Mouse (Mus musculus): ENCODE results near the gene Zfp710. TPM values are rescaled to one million over a fixed set of nuclear protein-coding genes. Genes with fewer than 3 reads are reported as not detected.
"Not testable (repeated sequence)": the region's sequence is repeated elsewhere in the genome, so short reads cannot be mapped to it uniquely, and the experiment has no call there.

Gene Zfp710
- 22.6 and 24.7 TPM in 2 replicates for polyA plus RNA-seq (2015; fragmentation: Nextera tagmentation; extraction: Ambion mirVana)

- no peaks in the 10 kb centered on the region for H3K36me3 ChIP-seq (ENCODE audit: insufficient read depth, low read length)
- H3K9ac ChIP-seq (replicated peaks; ENCODE audit: low read length): peak within 1 kb of the TSS; percentile 96
- under 1% methylated on average over 42 of the region's 42 CpGs for WGBS
- no peaks in the 10 kb centered on the region for H3K27me3 ChIP-seq (ENCODE audit: insufficient read depth, low read length)
- H3K4me1 ChIP-seq (ENCODE audit: insufficient read depth, low read length): peaks cover 28% of the 10 kb centered on the region
- no peaks in the 10 kb centered on the region for H3K9me3 ChIP-seq (ENCODE audit: low read length)
- ATAC-seq (ENCODE audit: low FRiP score, low TSS enrichment): peak; percentile 91
- peak within 1 kb of the TSS; percentile 99 for H3K27ac ChIP-seq (ENCODE audit: low read length)
- peak within 1 kb of the TSS; percentile 98 for H3K4me2 ChIP-seq (replicated peaks; ENCODE audit: low read depth, low read length)
- H3K4me3 ChIP-seq (ENCODE audit: low read length): peak within 1 kb of the TSS; percentile 61
Observed at GRCm38 (mm10) chr7:80024521-80025390, at the start of gene Zfp710. Gene Zfp710 (plus strand): TSS chr7:80024814.

- Histone ChIP-seq H3K9me3 (ENCODE audit: low read length) (no peaks in the 10 kb centered on the region), H3K9ac (replicated peaks; ENCODE audit: low read length) (no peak overlapping the region), H3K4me1 (ENCODE audit: insufficient read depth, low read length) (no peaks in the 10 kb centered on the region), H3K4me2 (replicated peaks; ENCODE audit: low read depth, low read length) (no peak overlapping the region), H3K36me3 (ENCODE audit: insufficient read depth, low read length) (no peaks in the 10 kb centered on the region), H3K27me3 (ENCODE audit: insufficient read depth, low read length) (no peaks in the 10 kb centered on the region), H3K27ac (ENCODE audit: low read length) (no peak overlapping the region), H3K4me3 (ENCODE audit: low read length) (no peak overlapping the region)
- WGBS: 84% methylated on average over 2 of the region's 2 CpGs
- ATAC-seq (ENCODE audit: low FRiP score, low TSS enrichment): no peak
Observed at GRCm38 (mm10) chr7:79975316-79975715, 49.3 kb upstream of the Zfp710 start.

- no peak for ATAC-seq (ENCODE audit: low FRiP score, low TSS enrichment)
- Histone ChIP-seq H3K36me3 (ENCODE audit: insufficient read depth, low read length) (no peaks in the 10 kb centered on the region), H3K27ac (ENCODE audit: low read length) (no peak overlapping the region), H3K9me3 (ENCODE audit: low read length) (no peaks in the 10 kb centered on the region), H3K4me3 (ENCODE audit: low read length) (no peak overlapping the region), H3K27me3 (ENCODE audit: insufficient read depth, low read length) (no peaks in the 10 kb centered on the region), H3K4me1 (ENCODE audit: insufficient read depth, low read length) (no peaks in the 10 kb centered on the region), H3K4me2 (replicated peaks; ENCODE audit: low read depth, low read length) (no peak overlapping the region), H3K9ac (replicated peaks; ENCODE audit: low read length) (no peak overlapping the region)
- WGBS: 84% methylated on average over 7 of the region's 7 CpGs
Observed at GRCm38 (mm10) chr7:79986717-79987116, 37.9 kb upstream of the Zfp710 start.

- H3K9ac ChIP-seq (replicated peaks; ENCODE audit: low read length): no peak overlapping the region
- no peak overlapping the region for H3K4me3 ChIP-seq (ENCODE audit: low read length)
- H3K4me1 ChIP-seq (ENCODE audit: insufficient read depth, low read length): no peaks in the 10 kb centered on the region
- H3K4me2 ChIP-seq (replicated peaks; ENCODE audit: low read depth, low read length): no peak overlapping the region
- no peaks in the 10 kb centered on the region for H3K9me3 ChIP-seq (ENCODE audit: low read length)
- no peaks in the 10 kb centered on the region for H3K27me3 ChIP-seq (ENCODE audit: insufficient read depth, low read length)
- no peak for ATAC-seq (ENCODE audit: low FRiP score, low TSS enrichment)
- 50% methylated on average over 3 of the region's 3 CpGs for WGBS
- no peaks in the 10 kb centered on the region for H3K36me3 ChIP-seq (ENCODE audit: insufficient read depth, low read length)
- H3K27ac ChIP-seq (ENCODE audit: low read length): no peak overlapping the region
Observed at GRCm38 (mm10) chr7:79987745-79988144, 36.9 kb upstream of the Zfp710 start.

DNA sequence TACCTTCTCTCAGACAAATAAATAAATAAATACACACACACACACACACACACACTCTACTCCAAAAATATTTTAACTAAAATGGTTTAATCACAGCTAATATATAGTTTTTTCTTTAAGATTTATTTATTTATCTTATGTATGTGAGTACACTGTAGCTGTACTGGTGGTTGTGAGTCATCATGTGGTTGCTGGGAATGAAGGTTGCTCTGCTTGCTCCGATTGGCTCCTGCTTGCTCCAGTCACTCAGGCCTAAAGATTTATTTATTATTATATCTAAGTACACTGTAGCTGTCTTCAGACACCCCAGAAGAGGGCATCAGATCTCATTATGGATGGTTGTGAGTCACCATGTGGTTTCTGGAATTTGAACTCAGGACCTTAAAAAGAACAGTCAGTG lies 36.1 kb upstream of the Zfp710 start:
- H3K9ac ChIP-seq (replicated peaks; ENCODE audit: low read length); H3K4me2 ChIP-seq (replicated peaks; ENCODE audit: low read depth, low read length); H3K9me3 ChIP-seq (ENCODE audit: low read length); H3K27ac ChIP-seq (ENCODE audit: low read length); ATAC-seq (ENCODE audit: low FRiP score, low TSS enrichment); H3K4me3 ChIP-seq (ENCODE audit: low read length); H3K36me3 ChIP-seq (ENCODE audit: insufficient read depth, low read length); H3K27me3 ChIP-seq (ENCODE audit: insufficient read depth, low read length); H3K4me1 ChIP-seq (ENCODE audit: insufficient read depth, low read length): not testable (repeated sequence)
- 85% methylated on average over 1 of the region's 1 CpGs for WGBS

- WGBS: 22% methylated on average over 8 of the region's 8 CpGs
- no peak overlapping the region for H3K27ac ChIP-seq (ENCODE audit: low read length)
- ATAC-seq (ENCODE audit: low FRiP score, low TSS enrichment): peak; percentile 59; the same call in 1 of the 2 replicates
Observed at GRCm38 (mm10) chr7:79994476-79994875, 30.1 kb upstream of the Zfp710 start.

DNA sequence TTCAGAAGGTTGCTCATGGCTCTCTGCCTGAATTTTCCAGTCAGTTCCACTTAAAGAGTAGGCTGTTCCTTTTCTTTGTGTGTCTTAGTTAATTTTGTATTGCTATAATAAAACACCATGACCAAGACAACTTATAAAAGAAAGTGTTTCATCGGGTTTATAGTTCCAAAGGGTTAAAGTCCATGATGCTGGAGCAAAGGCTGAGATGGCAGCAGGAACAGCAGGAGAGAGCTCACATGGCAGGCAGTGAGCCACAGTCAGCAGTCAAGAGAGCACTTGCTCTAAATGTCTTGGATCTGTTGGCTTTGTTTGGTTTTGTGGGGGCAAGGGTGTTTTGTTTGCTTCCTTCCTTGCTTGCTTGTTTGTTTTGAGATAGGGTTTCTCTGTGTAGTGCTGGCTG lies 26.9 kb upstream of the Zfp710 start:
- H3K9me3 ChIP-seq (ENCODE audit: low read length): no peaks in the 10 kb centered on the region
- no peak for ATAC-seq (ENCODE audit: low FRiP score, low TSS enrichment)
- H3K9ac ChIP-seq (replicated peaks; ENCODE audit: low read length): no peak overlapping the region
- no peak overlapping the region for H3K27ac ChIP-seq (ENCODE audit: low read length)
- no peak overlapping the region for H3K4me3 ChIP-seq (ENCODE audit: low read length)
- H3K4me2 ChIP-seq (replicated peaks; ENCODE audit: low read depth, low read length): no peak overlapping the region
- 72% methylated on average over 1 of the region's 1 CpGs for WGBS
- no peaks in the 10 kb centered on the region for H3K27me3 ChIP-seq (ENCODE audit: insufficient read depth, low read length)
- no peaks in the 10 kb centered on the region for H3K36me3 ChIP-seq (ENCODE audit: insufficient read depth, low read length)
- H3K4me1 ChIP-seq (ENCODE audit: insufficient read depth, low read length): no peaks in the 10 kb centered on the region

More at GRCm38 (mm10) chr7:79994476-79994875, 30.1 kb upstream of the Zfp710 start:
- Histone ChIP-seq H3K4me3 (ENCODE audit: low read length) (no peak overlapping the region), H3K4me1 (ENCODE audit: insufficient read depth, low read length) (no peaks in the 10 kb centered on the region), H3K36me3 (ENCODE audit: insufficient read depth, low read length) (no peaks in the 10 kb centered on the region), H3K9ac (replicated peaks; ENCODE audit: low read length) (no peak overlapping the region), H3K4me2 (replicated peaks; ENCODE audit: low read depth, low read length) (no peak overlapping the region), H3K27me3 (ENCODE audit: insufficient read depth, low read length) (no peaks in the 10 kb centered on the region), H3K9me3 (ENCODE audit: low read length) (no peaks in the 10 kb centered on the region)

DNA sequence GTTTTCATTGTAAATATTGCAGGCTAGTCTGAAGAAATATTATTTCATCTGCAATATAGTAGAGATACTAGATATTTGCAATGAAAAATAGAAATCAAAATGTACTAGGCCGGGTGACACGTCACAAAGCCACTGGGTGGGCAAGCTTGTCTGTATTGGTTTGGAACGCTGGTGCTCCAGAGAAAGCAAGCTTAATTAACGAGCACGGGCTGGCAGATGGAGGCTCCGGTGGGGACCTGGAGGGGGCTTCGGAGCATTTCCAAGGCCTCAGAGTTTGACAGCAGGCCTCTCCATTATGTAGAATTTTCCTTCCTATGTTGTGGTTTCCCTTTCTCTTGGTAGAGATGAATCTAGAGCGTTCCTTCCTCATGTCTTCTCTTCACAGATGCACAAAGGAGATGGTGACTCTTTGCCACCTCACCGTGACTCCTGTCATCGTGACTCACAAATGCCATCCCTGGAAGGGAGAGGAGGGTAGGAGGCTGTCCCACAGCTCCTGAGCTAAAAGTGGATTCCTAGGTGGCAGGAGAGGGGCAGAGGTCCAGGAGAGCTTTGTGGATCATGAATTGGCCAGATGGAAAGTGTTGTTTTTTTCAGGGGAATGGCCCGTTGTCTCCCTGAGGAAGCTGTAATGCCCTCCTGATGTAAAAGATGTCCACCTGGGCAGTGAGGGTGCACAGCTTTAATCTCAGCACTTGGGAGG lies 22.1 kb upstream of the Zfp710 start:
- H3K4me1 ChIP-seq (ENCODE audit: insufficient read depth, low read length): no peaks in the 10 kb centered on the region
- H3K36me3 ChIP-seq (ENCODE audit: insufficient read depth, low read length): no peaks in the 10 kb centered on the region
- ATAC-seq (ENCODE audit: low FRiP score, low TSS enrichment): no peak
- no peak overlapping the region for H3K27ac ChIP-seq (ENCODE audit: low read length)
- no peak overlapping the region for H3K4me3 ChIP-seq (ENCODE audit: low read length)
- H3K9ac ChIP-seq (replicated peaks; ENCODE audit: low read length): no peak overlapping the region
- no peaks in the 10 kb centered on the region for H3K27me3 ChIP-seq (ENCODE audit: insufficient read depth, low read length)
- 85% methylated on average over 11 of the region's 11 CpGs for WGBS
- H3K9me3 ChIP-seq (ENCODE audit: low read length): no peaks in the 10 kb centered on the region
- H3K4me2 ChIP-seq (replicated peaks; ENCODE audit: low read depth, low read length): no peak overlapping the region

GRCm38 (mm10) chr7:80004776-80005554 lies 19.6 kb upstream of the Zfp710 start:
- Histone ChIP-seq H3K4me2 (replicated peaks; ENCODE audit: low read depth, low read length) (no peak overlapping the region), H3K4me3 (ENCODE audit: low read length) (no peak overlapping the region), H3K27ac (ENCODE audit: low read length) (no peak overlapping the region), H3K36me3 (ENCODE audit: insufficient read depth, low read length) (no peaks in the 10 kb centered on the region), H3K4me1 (ENCODE audit: insufficient read depth, low read length) (no peaks in the 10 kb centered on the region), H3K27me3 (ENCODE audit: insufficient read depth, low read length) (no peaks in the 10 kb centered on the region), H3K9me3 (ENCODE audit: low read length) (no peaks in the 10 kb centered on the region), H3K9ac (replicated peaks; ENCODE audit: low read length) (no peak overlapping the region)
- 56% methylated on average over 19 of the region's 20 CpGs for WGBS
- ATAC-seq (ENCODE audit: low FRiP score, low TSS enrichment): no peak

All from kidney, embryonic 16.5 days (tissue).